Mouse (Mus musculus) intestine, embryonic 15.5 days (tissue): ENCODE measurements around the gene Skap1. TPM values are rescaled to one million over a fixed set of nuclear protein-coding genes. Genes with fewer than 3 reads are reported as not detected.
"Not testable (repeated sequence)": the region's sequence is repeated elsewhere in the genome, so short reads cannot be mapped to it uniquely, and the experiment has no call there.

Experiments
- ATAC-seq: fragments of 200-750 bp; cut with Nextera tagmentation; 2 replicates; pipeline ENCODE4 v1.8.0; 2017; ENCODE audit warnings: moderate TSS enrichment, moderate library complexity
- H3K27ac ChIP-seq: fragments of 300-500 bp; sonication (generic); 2 replicates; pipeline ENCODE4 v1.5.1; 2015; ENCODE audit warnings: mild to moderate bottlenecking, inconsistent platforms
- H3K27me3 ChIP-seq: fragments of 300-500 bp; sonication (generic); replicated peaks from 2 replicates; pipeline ENCODE4 v1.6.1; 2015; ENCODE audit warnings: inconsistent platforms
- H3K36me3 ChIP-seq: fragments of 300-500 bp; sonication (generic); 2 replicates; pipeline ENCODE4 v1.6.1; 2015; ENCODE audit warnings: inconsistent platforms
- H3K4me1 ChIP-seq: fragments of 300-500 bp; sonication (generic); replicated peaks from 2 replicates; pipeline ENCODE4 v1.6.1; 2015; ENCODE audit warnings: inconsistent platforms
- H3K4me2 ChIP-seq: fragments of 300-500 bp; sonication (generic); replicated peaks from 2 replicates; pipeline ENCODE4 v1.6.1; 2015; ENCODE audit warnings: mild to moderate bottlenecking, inconsistent platforms
- H3K4me3 ChIP-seq: fragments of 300-500 bp; sonication (generic); replicated peaks from 2 replicates; pipeline ENCODE4 v1.5.1; 2015; ENCODE audit warnings: inconsistent platforms
- H3K9ac ChIP-seq: fragments of 300-500 bp; sonication (generic); 2 replicates; pipeline ENCODE4 v1.6.1; 2015; ENCODE audit warnings: inconsistent platforms
- H3K9me3 ChIP-seq: fragments of 300-500 bp; sonication (generic); 2 replicates; pipeline ENCODE4 v1.6.1; 2016; ENCODE audit warnings: inconsistent platforms
- WGBS: fragments of 180-500 bp; shearing (Covaris S2); methylation state at CpG from one replicate; pipeline ENCODE4 v1.1.7; 2015; 5-methylcytosine and 5-hydroxymethylcytosine counted together
- polyA plus RNA-seq: library from polyadenylated mRNA; unstranded; fragments of >200 nt; fragmentation: Nextera tagmentation; extraction: Ambion mirVana; gene quantifications from 2 replicates; pipeline ENCODE4 v1.2.1, GENCODE M21; 2015

Gene Skap1
- polyA plus RNA-seq, 1 experiment from 2014 or later, result 0.94 TPM

- Histone ChIP-seq H3K9me3 (no peaks in the 10 kb centered on the region), H3K4me2 (no peak overlapping the region), H3K9ac (no peak overlapping the region), H3K27ac (no peak overlapping the region), H3K27me3 (no peaks in the 10 kb centered on the region), H3K36me3 (peaks cover 16% of the 10 kb centered on the region), H3K4me3 (no peak overlapping the region), H3K4me1 (peaks cover 7% of the 10 kb centered on the region; the same call in 1 of the 2 replicates)
- ATAC-seq, result no peak
- 60% methylated on average over 7 of the region's 7 CpGs for WGBS
These were observed 302.7 kb downstream of the Skap1 start for GRCm38 (mm10) chr11:96767096-96767495.

- H3K9me3 ChIP-seq, result no peaks in the 10 kb centered on the region
- peaks cover 7% of the 10 kb centered on the region; the same call in 1 of the 2 replicates for H3K4me1 ChIP-seq
- H3K36me3 ChIP-seq, result peaks cover 23% of the 10 kb centered on the region
- no peak overlapping the region for H3K4me2 ChIP-seq
- H3K9ac ChIP-seq, result no peak overlapping the region
- H3K4me3 ChIP-seq, result no peak overlapping the region
- H3K27ac ChIP-seq, result no peak overlapping the region
- 63% methylated on average over 9 of the region's 9 CpGs for WGBS
- no peaks in the 10 kb centered on the region for H3K27me3 ChIP-seq
- no peak for ATAC-seq
These were observed 303.8 kb downstream of the Skap1 start for GRCm38 (mm10) chr11:96768240-96768639.

GRCm38 (mm10) chr11:96771274-96771975 is 307.0 kb downstream of the Skap1 start:
- WGBS, result 96% methylated on average over 9 of the region's 9 CpGs
- no peak for ATAC-seq
- no peak overlapping the region for H3K27ac ChIP-seq
- peaks cover 5% of the 10 kb centered on the region for H3K4me1 ChIP-seq
- no peaks in the 10 kb centered on the region for H3K9me3 ChIP-seq
- no peaks in the 10 kb centered on the region for H3K27me3 ChIP-seq
- no peak overlapping the region for H3K4me2 ChIP-seq
- no peak overlapping the region for H3K4me3 ChIP-seq
- H3K9ac ChIP-seq, result no peak overlapping the region
- peaks cover 23% of the 10 kb centered on the region for H3K36me3 ChIP-seq

GRCm38 (mm10) chr11:96772413-96772812 is 308.0 kb downstream of the Skap1 start:
- no peaks in the 10 kb centered on the region for H3K9me3 ChIP-seq
- H3K27ac ChIP-seq, result no peak overlapping the region
- 88% methylated on average over 9 of the region's 9 CpGs for WGBS
- H3K9ac ChIP-seq, result no peak overlapping the region
- H3K36me3 ChIP-seq, result peaks cover 23% of the 10 kb centered on the region
- H3K4me3 ChIP-seq, result no peak overlapping the region
- no peaks in the 10 kb centered on the region for H3K27me3 ChIP-seq
- no peak overlapping the region for H3K4me2 ChIP-seq
- ATAC-seq, result no peak
- H3K4me1 ChIP-seq, result peaks cover 10% of the 10 kb centered on the region

GRCm38 (mm10) chr11:96774536-96774935 is 310.1 kb downstream of the Skap1 start:
- Histone ChIP-seq H3K27me3 (no peaks in the 10 kb centered on the region), H3K4me3 (no peak overlapping the region), H3K4me2 (no peak overlapping the region), H3K4me1 (peaks cover 10% of the 10 kb centered on the region), H3K9me3 (no peaks in the 10 kb centered on the region), H3K9ac (no peak overlapping the region), H3K36me3 (peaks cover 13% of the 10 kb centered on the region), H3K27ac (no peak overlapping the region)
- ATAC-seq, result no peak
- 84% methylated on average over 3 of the region's 3 CpGs for WGBS

GRCm38 (mm10) chr11:96775063-96775462 is 310.7 kb downstream of the Skap1 start:
- Histone ChIP-seq H3K36me3 (peaks cover 13% of the 10 kb centered on the region), H3K27ac (no peak overlapping the region), H3K9me3 (no peaks in the 10 kb centered on the region), H3K4me3 (no peak overlapping the region), H3K4me2 (no peak overlapping the region), H3K4me1 (peaks cover 10% of the 10 kb centered on the region), H3K27me3 (no peaks in the 10 kb centered on the region), H3K9ac (no peak overlapping the region)
- WGBS, result 83% methylated on average over 8 of the region's 8 CpGs
- no peak for ATAC-seq

- Histone ChIP-seq H3K27ac (no peak overlapping the region), H3K27me3 (no peaks in the 10 kb centered on the region), H3K4me3 (no peak overlapping the region), H3K9ac (no peak overlapping the region), H3K4me2 (no peak overlapping the region), H3K4me1 (peaks cover 10% of the 10 kb centered on the region), H3K9me3 (no peaks in the 10 kb centered on the region), H3K36me3 (peaks cover 9% of the 10 kb centered on the region)
- no peak for ATAC-seq
- 78% methylated on average over 7 of the region's 7 CpGs for WGBS
These were observed 311.3 kb downstream of the Skap1 start for GRCm38 (mm10) chr11:96775665-96776064.

- H3K9ac ChIP-seq, result peak overlapping the region; percentile 57
- H3K4me2 ChIP-seq, result peak overlapping the region; percentile 71
- H3K4me1 ChIP-seq, result peaks cover 10% of the 10 kb centered on the region
- H3K36me3 ChIP-seq, result peaks cover 8% of the 10 kb centered on the region; the same call in 1 of the 2 replicates
- H3K4me3 ChIP-seq, result 0 out of 2 replicates have a peak overlapping the region, but pooled peaks have one; percentile 70
- H3K27me3 ChIP-seq, result no peaks in the 10 kb centered on the region
- H3K27ac ChIP-seq, result no peak overlapping the region
- no peak for ATAC-seq
- H3K9me3 ChIP-seq, result no peaks in the 10 kb centered on the region
- 45% methylated on average over 3 of the region's 3 CpGs for WGBS
These were observed 311.7 kb downstream of the Skap1 start for GRCm38 (mm10) chr11:96776068-96776467.

GRCm38 (mm10) chr11:96776968-96777962 is 312.9 kb downstream of the Skap1 start, which contains the start of gene Snx11:
Gene Snx11, minus strand, starts transcription at chr11:96777559.
- peaks cover 10% of the 10 kb centered on the region for H3K4me1 ChIP-seq
- H3K4me3 ChIP-seq, result peak within 1 kb of the TSS; percentile 70
- peak within 1 kb of the TSS; percentile 71 for H3K4me2 ChIP-seq
- peak within 1 kb of the TSS; percentile 57 for H3K9ac ChIP-seq
- WGBS, result 1% methylated on average over 59 of the region's 59 CpGs
- H3K27me3 ChIP-seq, result no peaks in the 10 kb centered on the region
- H3K36me3 ChIP-seq, result peaks cover 5% of the 10 kb centered on the region; the same call in 1 of the 2 replicates
- H3K27ac ChIP-seq, result peak within 1 kb of the TSS; percentile 63; the same call in 1 of the 2 replicates
- no peaks in the 10 kb centered on the region for H3K9me3 ChIP-seq
- peak; percentile 100 for ATAC-seq

GRCm38 (mm10) chr11:96778061-96778627 is 313.8 kb downstream of the Skap1 start:
- not testable (repeated sequence) for H3K9me3 ChIP-seq, H3K27me3 ChIP-seq, ATAC-seq, H3K36me3 ChIP-seq, H3K4me1 ChIP-seq
- Histone ChIP-seq H3K4me3 (peak overlapping the region; percentile 70), H3K9ac (peak overlapping the region; percentile 27; the same call in 1 of the 2 replicates), H3K4me2 (peak overlapping the region; percentile 71), H3K27ac (0 out of 2 replicates have a peak overlapping the region, but pooled peaks have one; percentile 63)
- 68% methylated on average over 10 of the region's 10 CpGs for WGBS

GRCm38 (mm10) chr11:96780306-96780705 is 315.9 kb downstream of the Skap1 start:
- 76% methylated on average over 5 of the region's 5 CpGs for WGBS
- no peak overlapping the region for H3K27ac ChIP-seq

GRCm38 (mm10) chr11:96781425-96781824 is 317.0 kb downstream of the Skap1 start:
- H3K27me3 ChIP-seq, result no peaks in the 10 kb centered on the region
- peaks cover 4% of the 10 kb centered on the region for H3K4me1 ChIP-seq
- no peak overlapping the region for H3K4me2 ChIP-seq
- WGBS, result 64% methylated on average over 2 of the region's 2 CpGs
- no peak overlapping the region for H3K9ac ChIP-seq
- H3K9me3 ChIP-seq, result no peaks in the 10 kb centered on the region
- ATAC-seq, result no peak
- no peak overlapping the region for H3K4me3 ChIP-seq
- no peaks in the 10 kb centered on the region for H3K36me3 ChIP-seq
- no peak overlapping the region for H3K27ac ChIP-seq

More at GRCm38 (mm10) chr11:96780306-96780705, 315.9 kb downstream of the Skap1 start:
- Histone ChIP-seq H3K4me1 (peaks cover 10% of the 10 kb centered on the region), H3K4me3 (no peak overlapping the region), H3K9me3 (no peaks in the 10 kb centered on the region), H3K9ac (no peak overlapping the region), H3K4me2 (no peak overlapping the region), H3K36me3 (no peaks in the 10 kb centered on the region), H3K27me3 (no peaks in the 10 kb centered on the region)
- ATAC-seq, result no peak
